Mouse (Mus musculus) cortical plate, adult 2 months (tissue): ENCODE data around the gene Carmil1.

Experiments used
- CTCF ChIP-seq: fragments of 200-500 bp; IDR thresholded peaks from 2 replicates; pipeline ENCODE4 v1.5.1; 2011; ENCODE audit warnings: mild to moderate bottlenecking, control low read depth, low read length; ENCODE audit not compliant: insufficient read depth; ENCODE audit errors: extremely low read depth
- POLR2A ChIP-seq: fragments of 200-500 bp; IDR thresholded peaks from 2 replicates; pipeline ENCODE4 v1.6.1; 2011; ENCODE audit warnings: mild to moderate bottlenecking, low read length, control low read depth; ENCODE audit not compliant: insufficient read depth; ENCODE audit errors: extremely low read depth

GRCm38 (mm10) chr13:24306248-24306647 lies 25.7 kb upstream of the Carmil1 start:
- no peak for TF ChIP-seq POLR2A
- TF ChIP-seq CTCF, result no peak
